Mouse (Mus musculus): ENCODE results near the gene Vgll1.
A peak's percentile ranks its signal among the peaks of the same experiment; 100 is the strongest.

Gene Vgll1

GRCm38 (mm10) chrX:57087806-57088205, at the start of gene Vgll1:
Gene Vgll1 (plus strand): TSS chrX:57088106.
- DNase-seq = no peak

- DNase-seq = no peak
Observed at GRCm38 (mm10) chrX:57042774-57043173, 45.1 kb upstream of the Vgll1 start, which contains the start of gene Brs3. Gene Brs3 (plus strand): TSS chrX:57043074.

DNA sequence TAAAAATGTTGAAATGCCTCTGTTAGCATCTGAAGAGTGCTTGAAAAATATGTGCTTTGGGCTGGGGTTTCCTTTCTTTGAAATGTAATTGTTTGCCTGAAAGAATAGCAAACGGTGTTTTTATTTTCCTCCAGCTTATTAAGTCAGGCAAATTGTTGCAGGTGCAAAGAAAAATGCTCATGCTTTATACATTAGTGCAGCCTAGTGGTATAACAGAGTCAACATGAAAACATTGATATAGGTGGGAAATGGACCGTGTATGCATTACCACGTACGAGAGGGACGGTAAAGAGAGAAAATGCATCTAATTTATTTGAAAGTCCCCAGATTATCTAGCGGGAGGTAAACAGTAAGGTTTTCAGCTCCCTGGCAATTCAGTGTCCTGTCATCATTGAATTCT, 44.0 kb upstream of the Vgll1 start:
- DNase-seq = no peak

DNA sequence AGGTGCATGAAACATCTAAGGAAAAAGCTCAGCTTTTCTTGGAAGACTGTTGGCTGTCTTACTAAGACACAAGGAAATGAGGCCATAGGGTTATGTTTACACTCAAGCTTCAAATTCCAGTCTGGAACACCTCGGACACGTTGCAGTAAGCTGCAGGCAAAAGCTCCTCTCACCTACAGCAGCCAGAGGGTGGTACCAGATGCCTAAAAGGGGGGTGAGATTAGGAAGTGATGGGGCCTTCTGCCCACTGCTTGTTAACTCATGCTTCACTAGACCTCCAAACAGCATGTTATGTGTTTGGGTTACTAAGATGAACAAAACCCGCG, 35.1 kb upstream of the Vgll1 start:
- DNase-seq = no peak

- DNase-seq = peak; percentile 73 to 75
Observed at GRCm38 (mm10) chrX:57053174-57053992, 34.5 kb upstream of the Vgll1 start, which contains the start of gene Htatsf1. Gene Htatsf1 (plus strand): TSS chrX:57053583.

DNA sequence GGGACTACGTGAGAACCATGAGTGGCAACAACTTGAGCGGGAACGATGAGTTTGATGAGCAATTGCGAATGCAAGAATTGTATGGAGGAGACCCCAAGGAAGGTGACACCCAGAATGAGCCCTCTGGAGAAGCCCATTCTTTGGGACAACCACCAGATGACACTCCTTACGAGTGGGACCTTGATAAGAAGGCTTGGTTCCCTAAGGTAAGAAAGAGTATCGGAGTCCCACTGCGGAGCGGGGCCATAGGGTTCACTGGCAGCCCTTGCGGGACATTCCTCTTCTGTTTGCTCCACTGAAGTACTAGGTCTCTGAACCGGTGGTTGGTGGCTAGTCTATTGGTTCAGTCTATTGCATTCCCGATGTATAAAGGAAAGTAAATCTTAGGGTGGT, 33.9 kb upstream of the Vgll1 start:
- DNase-seq = no peak

DNA sequence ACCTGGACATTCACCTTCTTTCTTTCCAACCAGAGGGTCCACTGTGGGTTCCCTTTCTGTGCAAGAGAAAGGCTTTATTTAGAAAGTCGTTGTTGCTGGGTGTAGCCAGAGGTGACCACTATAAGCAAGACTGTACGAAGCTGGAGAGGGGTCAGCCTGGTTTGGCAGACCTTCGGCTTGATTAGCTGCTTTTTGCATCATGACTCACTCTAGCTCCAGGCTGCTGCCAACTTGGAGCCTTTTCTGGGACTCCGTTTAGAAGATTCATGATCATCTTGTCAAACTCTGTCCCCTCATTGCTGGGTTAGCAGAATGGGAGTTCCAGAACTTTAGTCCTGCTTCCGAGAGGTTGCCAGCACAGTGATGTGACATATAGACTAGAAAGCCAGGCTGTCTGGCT, 6.4 kb upstream of the Vgll1 start:
- DNase-seq = peak in 1 of 2 experiments; percentile 2

- DNase-seq = no peak
Observed at GRCm38 (mm10) chrX:57103415-57103814, 15.5 kb downstream of the Vgll1 start.

GRCm38 (mm10) chrX:57106956-57107355, 19.1 kb downstream of the Vgll1 start:
- DNase-seq = no peak

GRCm38 (mm10) chrX:57118143-57118542, 30.2 kb downstream of the Vgll1 start:
- no peak for DNase-seq

DNA sequence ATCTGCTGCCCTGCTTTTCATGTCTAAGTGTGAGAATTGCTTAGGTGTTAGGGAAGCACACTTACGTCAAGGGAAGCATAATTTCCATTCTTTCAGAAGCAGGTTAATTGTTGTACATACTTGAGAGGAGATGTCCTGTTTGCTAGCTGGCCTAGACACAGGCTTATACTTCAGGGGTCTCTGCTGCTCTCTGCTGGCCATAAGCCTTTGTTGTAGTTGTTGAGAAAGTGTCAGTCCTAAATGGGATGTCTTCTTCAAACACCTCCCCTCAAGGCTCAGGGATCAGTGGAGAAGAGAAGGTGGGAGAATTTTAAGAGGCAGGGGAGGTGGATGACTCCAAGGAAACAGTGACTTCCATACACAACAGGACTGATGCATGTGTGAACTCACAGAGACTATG, 32.9 kb downstream of the Vgll1 start:
- no peak for DNase-seq

DNA sequence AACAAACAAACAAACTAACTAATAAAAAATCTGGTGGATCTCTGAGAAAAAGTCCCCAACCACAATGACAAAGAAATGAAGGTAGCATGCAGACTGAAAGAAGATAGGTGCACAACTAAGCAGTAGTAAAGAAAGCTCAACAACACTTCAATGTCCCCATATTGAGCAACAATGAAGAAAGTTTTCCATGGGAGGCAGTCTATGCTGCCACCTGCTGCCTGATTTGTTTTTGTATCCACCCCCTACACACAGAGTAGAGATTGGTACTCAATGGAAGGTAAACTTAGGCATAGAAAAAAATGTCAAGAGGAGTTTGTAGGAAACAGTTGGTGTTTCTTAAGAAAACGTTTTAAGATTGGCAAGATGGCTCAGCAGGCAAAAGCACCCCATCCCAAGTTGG, 42.7 kb downstream of the Vgll1 start:
- no peak for DNase-seq

DNA sequence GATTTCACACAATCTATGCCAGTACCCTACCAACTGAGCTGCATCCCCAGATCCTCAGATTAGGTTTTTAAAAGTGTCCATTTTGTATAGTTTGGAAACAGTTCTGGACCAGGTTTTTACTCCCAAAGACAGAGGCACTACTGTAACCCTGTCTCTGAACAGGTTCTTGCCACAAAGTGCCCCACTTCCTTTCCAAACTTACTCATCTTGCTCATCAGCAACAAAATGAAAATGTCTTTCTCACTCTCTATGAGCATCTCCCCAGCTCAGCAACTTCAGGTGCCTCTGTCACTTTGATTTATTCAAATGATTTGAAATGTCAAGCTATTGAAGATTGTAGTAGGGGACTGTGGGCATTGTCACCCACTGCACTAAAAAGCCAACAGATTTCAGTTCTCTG, 49.7 kb downstream of the Vgll1 start:
- DNase-seq = no peak

DNA sequence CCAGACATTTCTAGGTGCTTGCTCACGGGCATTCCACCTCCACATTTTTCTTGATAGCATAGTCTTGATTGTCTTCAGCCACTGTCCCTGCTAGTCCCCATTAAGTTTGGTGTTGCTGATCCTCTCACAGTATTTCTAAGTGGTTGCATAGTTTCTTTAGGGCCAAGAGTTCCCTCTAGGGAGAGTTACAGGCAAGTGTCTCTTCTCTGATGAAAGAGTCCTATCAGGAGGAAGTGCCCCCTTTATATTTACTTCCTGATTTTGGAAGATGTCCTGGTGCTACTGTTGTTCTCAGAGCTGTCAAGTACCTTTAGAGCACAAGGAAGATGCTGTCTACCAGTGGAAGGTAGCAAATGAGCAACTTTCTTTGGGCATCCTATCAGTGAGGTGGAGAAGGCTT, 65.6 kb downstream of the Vgll1 start:
- DNase-seq = no peak

Measured in lung, adult 18-20 months (tissue).